Mouse (Mus musculus) 416B (cell line): Measurements from ENCODE around the gene Pde6g.
"Not testable (repeated sequence)": the region's sequence is repeated elsewhere in the genome, so short reads cannot be mapped to it uniquely, and the experiment has no call there.

Source experiments
- DNase-seq: peaks from one replicate; pipeline ENCODE4 v3.0.0; 2011; ENCODE audit warnings: low read depth

Pde6g gene

GRCm38 (mm10) chr11:120422651-120423568 lies 30.4 kb downstream of the Pde6g start:
- DNase-seq = no peak

- no peak for DNase-seq
These were observed 34.7 kb downstream of the Pde6g start for GRCm38 (mm10) chr11:120418592-120418991.

GRCm38 (mm10) chr11:120417852-120418251 lies 35.4 kb downstream of the Pde6g start:
- DNase-seq = no peak

- DNase-seq = not testable (repeated sequence)
These were observed 39.7 kb downstream of the Pde6g start for GRCm38 (mm10) chr11:120413621-120414020.

- DNase-seq = no peak
These were observed 46.9 kb downstream of the Pde6g start for GRCm38 (mm10) chr11:120406445-120406844.

- peak; percentile 70 for DNase-seq
These were observed 47.4 kb downstream of the Pde6g start for GRCm38 (mm10) chr11:120405867-120406266.

- peak; percentile 76 for DNase-seq
These were observed 48.5 kb downstream of the Pde6g start for GRCm38 (mm10) chr11:120404814-120405213.

- no peak for DNase-seq
These were observed 54.0 kb downstream of the Pde6g start for GRCm38 (mm10) chr11:120399319-120399718.
